Mouse (Mus musculus) kidney, adult 2 months (tissue): ENCODE results near the gene Cry2. TPM values are rescaled to one million over a fixed set of nuclear protein-coding genes. Genes with fewer than 3 reads are reported as not detected.

Experiments
- DNase-seq: peaks from one replicate; pipeline ENCODE4 v3.0.0; 2021
- H3K27ac ChIP-seq: fragments of 200-500 bp; 2 replicates; pipeline ENCODE4 v1.5.1; 2012; ENCODE audit warnings: low read depth, low read length, control low read depth, inconsistent platforms; ENCODE audit not compliant: insufficient read depth
- H3K27me3 ChIP-seq: fragments of 200-500 bp; replicated peaks from 2 replicates; pipeline ENCODE4 v1.6.1; 2012; ENCODE audit warnings: mild to moderate bottlenecking, moderate library complexity, low read length, inconsistent platforms; ENCODE audit not compliant: control insufficient read depth, insufficient read depth
- H3K36me3 ChIP-seq: fragments of 200-500 bp; 2 replicates; pipeline ENCODE4 v1.6.1; 2012; ENCODE audit warnings: mild to moderate bottlenecking, moderate library complexity, low read length, inconsistent platforms; ENCODE audit not compliant: control insufficient read depth, insufficient read depth
- H3K4me1 ChIP-seq: fragments of 200-500 bp; 2 replicates; pipeline ENCODE4 v1.6.1; 2011; ENCODE audit warnings: low read length; ENCODE audit not compliant: control insufficient read depth, insufficient read depth
- H3K4me3 ChIP-seq: fragments of 200-500 bp; 2 replicates; pipeline ENCODE4 v1.5.1; 2011; ENCODE audit warnings: mild to moderate bottlenecking, low read depth, low read length, control low read depth; ENCODE audit not compliant: insufficient read depth
- CTCF ChIP-seq: fragments of 200-500 bp; conservative IDR thresholded peaks from 2 replicates; pipeline ENCODE4 v1.5.1; 2011; ENCODE audit warnings: low read depth, mild to moderate bottlenecking, control low read depth, low read length, moderate library complexity, mixed read lengths; ENCODE audit not compliant: insufficient read depth, insufficient read length
- POLR2A ChIP-seq: fragments of 200-500 bp; IDR thresholded peaks from one replicate; pipeline ENCODE4 v1.6.1; 2011; ENCODE audit warnings: low read depth, low read length, control low read depth
- WGBS: fragments of 180-500 bp; shearing (Covaris S2); methylation state at CpG from one replicate; pipeline ENCODE4 v1.1.7; 2018; 5-methylcytosine and 5-hydroxymethylcytosine counted together
- polyA plus RNA-seq: library from polyadenylated mRNA; depleted of rRNA; stranded (reverse); fragments of >200 nt; gene quantifications from 2 replicates; pipeline ENCODE4 v1.2.3, GENCODE M21; 2012

The Cry2 gene
- polyA plus RNA-seq, 1 experiment = 13.5 TPM

GRCm38 (mm10) chr2:92385113-92386051 is 48.5 kb downstream of the Cry2 start:
- no peak for DNase-seq
- H3K4me1 ChIP-seq = no peaks in the 10 kb centered on the region; the same call in 1 of the 2 replicates
- H3K27me3 ChIP-seq = no peaks in the 10 kb centered on the region
- H3K36me3 ChIP-seq = no peaks in the 10 kb centered on the region
- TF ChIP-seq POLR2A (no peak), CTCF (no peak)
- H3K27ac ChIP-seq = no peak overlapping the region
- H3K4me3 ChIP-seq = no peak overlapping the region
- WGBS = 72% methylated on average over 22 of the region's 22 CpGs

GRCm38 (mm10) chr2:92384101-92384500 is 49.7 kb downstream of the Cry2 start:
- Histone ChIP-seq H3K4me1 (no peaks in the 10 kb centered on the region), H3K4me3 (no peak overlapping the region), H3K36me3 (peaks cover 3% of the 10 kb centered on the region; the same call in 1 of the 2 replicates), H3K27ac (no peak overlapping the region), H3K27me3 (no peaks in the 10 kb centered on the region)
- WGBS = 77% methylated on average over 4 of the region's 4 CpGs
- no peak for DNase-seq
- no peak for TF ChIP-seq CTCF
- TF ChIP-seq POLR2A = no peak

- Histone ChIP-seq H3K27ac (no peak overlapping the region), H3K36me3 (peaks cover 3% of the 10 kb centered on the region; the same call in 1 of the 2 replicates), H3K27me3 (no peaks in the 10 kb centered on the region), H3K4me3 (no peak overlapping the region), H3K4me1 (no peaks in the 10 kb centered on the region)
- WGBS = 91% methylated on average over 4 of the region's 4 CpGs
- TF ChIP-seq POLR2A = no peak
- no peak for TF ChIP-seq CTCF
- DNase-seq = no peak
Measured at GRCm38 (mm10) chr2:92382759-92383158, 51.1 kb downstream of the Cry2 start.

- no peak for DNase-seq
- Histone ChIP-seq H3K27ac (no peak within 1 kb of the TSS), H3K27me3 (no peaks in the 10 kb centered on the region), H3K4me3 (no peak within 1 kb of the TSS), H3K36me3 (peaks cover 3% of the 10 kb centered on the region; the same call in 1 of the 2 replicates), H3K4me1 (no peaks in the 10 kb centered on the region)
- no peak for TF ChIP-seq POLR2A
- TF ChIP-seq CTCF = no peak
- 87% methylated on average over 5 of the region's 5 CpGs for WGBS
Measured at GRCm38 (mm10) chr2:92381901-92382588, 51.8 kb downstream of the Cry2 start, which contains the start of gene 1700029I15Rik. Gene 1700029I15Rik (plus strand): TSS chr2:92382538.

- Histone ChIP-seq H3K36me3 (peaks cover 3% of the 10 kb centered on the region; the same call in 1 of the 2 replicates), H3K4me3 (no peak overlapping the region), H3K27ac (no peak overlapping the region), H3K4me1 (0 out of 2 replicates have a peak, but pooled peaks cover 3% of the 10 kb centered on the region), H3K27me3 (no peaks in the 10 kb centered on the region)
- 79% methylated on average over 5 of the region's 5 CpGs for WGBS
- DNase-seq = peak; percentile 18
- TF ChIP-seq CTCF (no peak), POLR2A (no peak)
Measured at GRCm38 (mm10) chr2:92381161-92381560, 52.7 kb downstream of the Cry2 start.

GRCm38 (mm10) chr2:92380495-92381050 is 53.3 kb downstream of the Cry2 start:
- Histone ChIP-seq H3K36me3 (peaks cover 3% of the 10 kb centered on the region; the same call in 1 of the 2 replicates), H3K27me3 (no peaks in the 10 kb centered on the region), H3K4me1 (peaks cover 7% of the 10 kb centered on the region; the same call in 1 of the 2 replicates), H3K27ac (no peak overlapping the region), H3K4me3 (no peak overlapping the region)
- DNase-seq = no peak
- 60% methylated on average over 6 of the region's 6 CpGs for WGBS
- TF ChIP-seq CTCF = no peak
- TF ChIP-seq POLR2A = no peak
